Mouse (Mus musculus) limb, embryonic 13.5 days (tissue): ENCODE measurements at regions not wholly inside any gene's neighbourhood (a gene's known extent, or its start where the extent isn't known, plus 50 kb on each side); places are given as distances from the start of the nearest gene placed in this dataset.

ENCODE experiments used
- ATAC-seq: fragments of 200-750 bp; cut with Nextera tagmentation; 2 replicates; pipeline ENCODE4 v1.8.0; 2017; ENCODE audit warnings: low read depth, moderate number of reproducible peaks, moderate TSS enrichment; ENCODE audit not compliant: low FRiP score
- H3K27ac ChIP-seq: fragments of 300-500 bp; sonication (generic); 2 replicates; pipeline ENCODE4 v1.5.1; 2015; ENCODE audit warnings: inconsistent platforms, mild to moderate bottlenecking, moderate library complexity
- H3K27me3 ChIP-seq: fragments of 300-500 bp; sonication (generic); 2 replicates; pipeline ENCODE4 v1.6.1; 2015; ENCODE audit warnings: mild to moderate bottlenecking, inconsistent platforms
- H3K36me3 ChIP-seq: fragments of 300-500 bp; sonication (generic); 2 replicates; pipeline ENCODE4 v1.6.1; 2015; ENCODE audit warnings: inconsistent platforms, mild to moderate bottlenecking, moderate library complexity
- H3K4me1 ChIP-seq: fragments of 300-500 bp; sonication (generic); 2 replicates; pipeline ENCODE4 v1.6.1; 2015; ENCODE audit warnings: inconsistent platforms
- H3K4me2 ChIP-seq: fragments of 300-500 bp; sonication (generic); replicated peaks from 2 replicates; pipeline ENCODE4 v1.6.1; 2015; ENCODE audit warnings: inconsistent platforms, mild to moderate bottlenecking, moderate library complexity
- H3K4me3 ChIP-seq: fragments of 300-500 bp; sonication (generic); 2 replicates; pipeline ENCODE4 v1.5.1; 2015; ENCODE audit warnings: moderate library complexity, mild to moderate bottlenecking, inconsistent platforms
- H3K9ac ChIP-seq: fragments of 300-500 bp; sonication (generic); 2 replicates; pipeline ENCODE4 v1.6.1; 2015; ENCODE audit warnings: mild to moderate bottlenecking, inconsistent platforms
- H3K9me3 ChIP-seq: fragments of 300-500 bp; sonication (generic); 2 replicates; pipeline ENCODE4 v1.6.1; 2016; ENCODE audit warnings: inconsistent platforms
- WGBS: fragments of 180-500 bp; shearing (Covaris S2); methylation state at CpG from one replicate; pipeline ENCODE4 v1.1.7; 2015; 5-methylcytosine and 5-hydroxymethylcytosine counted together

- Histone ChIP-seq H3K36me3 (no peaks in the 10 kb centered on the region), H3K4me1 (no peaks in the 10 kb centered on the region)
- 0 out of 2 replicates have a peak, but pooled peaks have one; percentile 36 for ATAC-seq
Observed at GRCm38 (mm10) chrX:67304907-67305603, 388.3 kb downstream of the Gm1140 start.

DNA sequence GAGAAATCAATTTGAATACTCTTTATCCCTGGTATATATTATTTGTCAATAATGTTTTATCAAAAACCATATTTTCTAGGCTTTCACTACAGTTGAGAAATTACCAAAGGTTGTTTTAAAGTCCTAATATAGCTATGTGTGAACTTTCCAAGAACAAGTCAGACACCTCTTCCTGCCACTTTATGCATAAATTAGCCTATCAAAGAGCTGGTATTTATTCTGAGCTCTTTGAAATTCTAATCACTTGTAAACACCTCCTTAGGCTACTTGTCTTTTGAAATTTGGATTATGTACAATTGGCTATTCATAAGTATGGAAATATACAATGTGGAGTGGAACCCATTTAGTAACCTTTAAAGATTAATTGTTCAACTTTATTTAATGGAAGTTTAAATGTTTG lies 409.5 kb downstream of the Gm1140 start:
- Histone ChIP-seq H3K9me3 (no peaks in the 10 kb centered on the region), H3K27me3 (no peaks in the 10 kb centered on the region), H3K36me3 (no peaks in the 10 kb centered on the region), H3K27ac (no peak overlapping the region), H3K4me3 (no peak overlapping the region), H3K4me1 (no peaks in the 10 kb centered on the region), H3K4me2 (no peak overlapping the region), H3K9ac (no peak overlapping the region)
- ATAC-seq: no peak

More at GRCm38 (mm10) chrX:67304907-67305603, 388.3 kb downstream of the Gm1140 start:
- no peaks in the 10 kb centered on the region for H3K27me3 ChIP-seq
- H3K4me3 ChIP-seq: no peak overlapping the region
- no peaks in the 10 kb centered on the region for H3K9me3 ChIP-seq
- 71% methylated on average over 3 of the region's 3 CpGs for WGBS
- H3K9ac ChIP-seq: no peak overlapping the region
- H3K27ac ChIP-seq: no peak overlapping the region
- no peak overlapping the region for H3K4me2 ChIP-seq

GRCm38 (mm10) chrX:67283460-67283859 lies 409.9 kb downstream of the Gm1140 start:
- Histone ChIP-seq H3K9ac (no peak overlapping the region), H3K9me3 (no peaks in the 10 kb centered on the region), H3K36me3 (no peaks in the 10 kb centered on the region), H3K4me1 (no peaks in the 10 kb centered on the region), H3K4me2 (no peak overlapping the region), H3K27me3 (no peaks in the 10 kb centered on the region), H3K27ac (no peak overlapping the region), H3K4me3 (no peak overlapping the region)
- no peak for ATAC-seq
- 59% methylated on average over 2 of the region's 2 CpGs for WGBS

GRCm38 (mm10) chrX:67282951-67283350 lies 410.4 kb downstream of the Gm1140 start:
- ATAC-seq: no peak
- Histone ChIP-seq H3K9ac (no peak overlapping the region), H3K27ac (no peak overlapping the region), H3K36me3 (no peaks in the 10 kb centered on the region), H3K27me3 (no peaks in the 10 kb centered on the region), H3K9me3 (no peaks in the 10 kb centered on the region), H3K4me2 (no peak overlapping the region), H3K4me3 (no peak overlapping the region), H3K4me1 (no peaks in the 10 kb centered on the region)
- whole genome bisulfite sequencing: 42% methylated on average over 1 of the region's 1 CpGs

DNA sequence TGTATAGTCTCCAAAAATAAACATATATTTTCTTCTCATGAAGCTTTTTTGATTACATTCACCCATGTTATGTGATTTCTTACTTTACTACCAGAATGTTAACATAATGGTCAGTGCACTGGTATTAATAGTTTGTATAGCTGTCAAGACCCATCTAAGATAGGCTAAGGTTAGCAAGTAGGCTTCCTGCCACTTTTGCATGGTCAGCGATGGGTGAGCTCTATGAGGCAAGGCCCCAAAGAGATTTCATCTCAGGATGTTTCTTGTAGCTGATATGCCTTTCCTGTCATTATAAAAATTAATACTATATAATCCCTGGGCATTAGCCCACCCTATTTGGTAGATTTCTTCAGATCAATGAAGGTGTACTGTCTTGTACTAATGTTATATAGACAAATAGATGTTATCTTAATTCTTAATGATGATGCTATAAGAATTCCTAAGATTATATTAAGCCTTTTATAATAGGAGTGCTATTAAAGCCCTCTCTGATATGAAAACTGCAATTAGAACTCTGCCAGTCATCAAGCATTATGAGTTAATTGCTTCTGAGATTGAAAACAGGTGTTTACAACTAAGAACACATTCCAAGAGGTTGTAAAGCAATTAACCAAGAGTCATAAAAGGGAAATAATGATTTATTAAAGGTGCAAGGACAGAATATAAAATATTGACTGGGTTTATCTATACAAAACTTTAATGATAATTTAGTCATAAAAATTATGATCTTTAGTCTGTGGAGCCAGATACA lies 454.6 kb downstream of the Gm1140 start:
- no peak overlapping the region for H3K27ac ChIP-seq
- ATAC-seq: no peak
- no peak overlapping the region for H3K4me2 ChIP-seq
- no peak overlapping the region for H3K9ac ChIP-seq
- WGBS: 77% methylated on average over 1 of the region's 1 CpGs
- H3K36me3 ChIP-seq: no peaks in the 10 kb centered on the region
- H3K4me3 ChIP-seq: no peak overlapping the region
- no peaks in the 10 kb centered on the region for H3K27me3 ChIP-seq
- no peaks in the 10 kb centered on the region for H3K4me1 ChIP-seq
- no peaks in the 10 kb centered on the region for H3K9me3 ChIP-seq

GRCm38 (mm10) chrX:67210236-67210635 lies 483.1 kb downstream of the Gm1140 start:
- no peaks in the 10 kb centered on the region for H3K36me3 ChIP-seq
- 82% methylated on average over 1 of the region's 1 CpGs for WGBS

More at GRCm38 (mm10) chrX:67210236-67210635, 483.1 kb downstream of the Gm1140 start:
- Histone ChIP-seq H3K27ac (no peak overlapping the region), H3K9me3 (no peaks in the 10 kb centered on the region), H3K4me2 (no peak overlapping the region), H3K27me3 (no peaks in the 10 kb centered on the region), H3K4me3 (no peak overlapping the region), H3K9ac (no peak overlapping the region), H3K4me1 (no peaks in the 10 kb centered on the region)
- no peak for ATAC-seq
